Mouse (Mus musculus) neural tube, embryonic 13.5 days (tissue): Measurements from ENCODE around the gene Lrrc57. TPM values are rescaled to one million over a fixed set of nuclear protein-coding genes. Genes with fewer than 3 reads are reported as not detected.
"Not testable (repeated sequence)": the region's sequence is repeated elsewhere in the genome, so short reads cannot be mapped to it uniquely, and the experiment has no call there.

Experiments used
- ATAC-seq: fragments of 200-750 bp; cut with Nextera tagmentation; 2 replicates; pipeline ENCODE4 v1.8.0; 2017; ENCODE audit warnings: low read depth, mild to moderate bottlenecking, moderate TSS enrichment, moderate library complexity
- H3K27ac ChIP-seq: fragments of 300-500 bp; sonication (generic); replicated peaks from 2 replicates; pipeline ENCODE4 v1.5.1; 2015; ENCODE audit warnings: moderate library complexity, mild to moderate bottlenecking, inconsistent platforms
- H3K27me3 ChIP-seq: fragments of 300-500 bp; sonication (generic); 2 replicates; pipeline ENCODE4 v1.6.1; 2015; ENCODE audit warnings: mild to moderate bottlenecking, inconsistent platforms
- H3K36me3 ChIP-seq: fragments of 300-500 bp; sonication (generic); 2 replicates; pipeline ENCODE4 v1.6.1; 2015; ENCODE audit warnings: mild to moderate bottlenecking, inconsistent platforms
- H3K4me1 ChIP-seq: fragments of 300-500 bp; sonication (generic); replicated peaks from 2 replicates; pipeline ENCODE4 v1.6.1; 2015; ENCODE audit warnings: inconsistent platforms
- H3K4me2 ChIP-seq: fragments of 300-500 bp; sonication (generic); 2 replicates; pipeline ENCODE4 v1.6.1; 2015; ENCODE audit warnings: inconsistent platforms, mild to moderate bottlenecking, moderate library complexity
- H3K4me3 ChIP-seq: fragments of 300-500 bp; sonication (generic); 2 replicates; pipeline ENCODE4 v1.5.1; 2015; ENCODE audit warnings: mild to moderate bottlenecking, inconsistent platforms
- H3K9ac ChIP-seq: fragments of 300-500 bp; sonication (generic); 2 replicates; pipeline ENCODE4 v1.6.1; 2015; ENCODE audit warnings: moderate library complexity, mild to moderate bottlenecking, inconsistent platforms
- H3K9me3 ChIP-seq: fragments of 300-500 bp; sonication (generic); 2 replicates; pipeline ENCODE4 v1.6.1; 2016; ENCODE audit warnings: inconsistent platforms
- WGBS: fragments of 180-500 bp; shearing (Covaris S2); methylation state at CpG from one replicate; pipeline ENCODE4 v1.1.7; 2015; 5-methylcytosine and 5-hydroxymethylcytosine counted together
- polyA plus RNA-seq: library from polyadenylated mRNA; unstranded; fragments of >200 nt; fragmentation: Nextera tagmentation; extraction: Ambion mirVana; gene quantifications from 2 replicates; pipeline ENCODE4 v1.2.1, GENCODE M21; 2015

The Lrrc57 gene
- polyA plus RNA-seq, 1 experiment from 2014 or later: 35.5 TPM

DNA sequence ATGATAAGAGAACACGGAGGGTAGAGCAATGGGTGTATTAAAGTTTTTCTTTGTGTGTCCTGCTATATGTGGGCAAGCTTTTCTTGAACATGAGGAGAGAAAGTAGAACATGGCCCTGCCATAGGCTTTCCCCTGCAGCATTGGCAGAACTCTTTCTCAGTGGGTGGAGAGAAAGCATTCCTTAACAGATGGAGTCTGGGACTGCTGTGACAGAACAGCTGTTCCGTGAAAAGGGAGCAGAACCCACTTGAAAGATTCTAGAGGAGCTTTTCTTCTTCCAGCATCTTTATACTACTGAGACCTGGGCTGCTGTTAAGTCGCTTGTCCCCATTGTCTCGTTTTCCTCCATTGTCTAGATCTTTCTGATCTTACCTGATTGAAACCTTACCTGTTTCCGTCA is 19.6 kb downstream of the Lrrc57 start:
- no peak overlapping the region for H3K4me3 ChIP-seq
- H3K4me1 ChIP-seq: no peaks in the 10 kb centered on the region
- ATAC-seq: no peak
- no peaks in the 10 kb centered on the region for H3K9me3 ChIP-seq
- peaks cover 54% of the 10 kb centered on the region for H3K36me3 ChIP-seq
- no peaks in the 10 kb centered on the region for H3K27me3 ChIP-seq
- WGBS: 83% methylated on average over 5 of the region's 5 CpGs
- no peak overlapping the region for H3K4me2 ChIP-seq
- no peak overlapping the region for H3K9ac ChIP-seq
- H3K27ac ChIP-seq: no peak overlapping the region

DNA sequence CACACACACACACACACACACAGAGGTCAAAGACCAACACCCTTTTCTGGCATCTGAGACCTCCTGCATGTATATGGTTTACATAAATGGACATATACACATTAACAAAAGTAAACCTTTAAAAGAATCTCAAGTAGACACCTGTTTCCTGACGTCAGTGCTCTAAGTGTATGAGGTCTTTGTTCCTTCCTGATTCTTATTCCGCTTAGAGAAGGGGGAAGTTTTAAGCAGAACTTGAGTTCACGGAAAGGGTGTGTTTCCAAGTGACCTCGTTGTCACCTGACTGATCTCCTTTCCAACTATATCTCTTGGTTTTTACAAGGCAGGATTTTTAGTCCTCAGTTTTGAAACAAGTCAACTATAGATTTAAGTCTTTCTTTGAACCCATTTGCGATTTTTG is 31.0 kb downstream of the Lrrc57 start:
- H3K27me3 ChIP-seq: no peaks in the 10 kb centered on the region
- no peaks in the 10 kb centered on the region for H3K4me1 ChIP-seq
- H3K4me3 ChIP-seq: no peak overlapping the region
- no peaks in the 10 kb centered on the region for H3K9me3 ChIP-seq
- 87% methylated on average over 5 of the region's 5 CpGs for WGBS
- no peaks in the 10 kb centered on the region for H3K36me3 ChIP-seq
- no peak for ATAC-seq
- H3K4me2 ChIP-seq: no peak overlapping the region
- no peak overlapping the region for H3K9ac ChIP-seq
- no peak overlapping the region for H3K27ac ChIP-seq

DNA sequence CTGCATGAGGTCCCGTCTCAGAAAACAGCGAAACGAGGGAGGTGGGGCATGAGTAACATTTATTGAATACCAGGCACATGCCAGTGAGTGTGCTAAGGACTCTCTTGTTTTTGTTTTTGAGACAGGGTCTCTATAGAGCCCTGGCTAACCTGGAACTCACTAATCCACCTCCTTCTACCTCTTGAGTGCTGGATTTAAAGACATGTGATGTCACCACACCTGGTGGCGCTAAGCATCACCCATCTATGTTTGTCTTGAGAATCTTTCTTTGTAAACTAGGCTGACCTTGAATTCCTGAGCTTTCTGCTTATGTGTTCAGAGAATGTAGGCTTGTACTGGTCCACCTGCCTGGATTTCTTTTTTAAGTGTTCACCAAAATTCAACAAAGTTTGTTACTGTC is 31.5 kb downstream of the Lrrc57 start:
- H3K9me3 ChIP-seq: no peaks in the 10 kb centered on the region
- no peak overlapping the region for H3K4me3 ChIP-seq
- H3K9ac ChIP-seq: no peak overlapping the region
- H3K27me3 ChIP-seq: no peaks in the 10 kb centered on the region
- ATAC-seq: no peak
- H3K27ac ChIP-seq: no peak overlapping the region
- H3K4me1 ChIP-seq: no peaks in the 10 kb centered on the region
- WGBS: 86% methylated on average over 4 of the region's 4 CpGs
- H3K36me3 ChIP-seq: no peaks in the 10 kb centered on the region
- H3K4me2 ChIP-seq: no peak overlapping the region

DNA sequence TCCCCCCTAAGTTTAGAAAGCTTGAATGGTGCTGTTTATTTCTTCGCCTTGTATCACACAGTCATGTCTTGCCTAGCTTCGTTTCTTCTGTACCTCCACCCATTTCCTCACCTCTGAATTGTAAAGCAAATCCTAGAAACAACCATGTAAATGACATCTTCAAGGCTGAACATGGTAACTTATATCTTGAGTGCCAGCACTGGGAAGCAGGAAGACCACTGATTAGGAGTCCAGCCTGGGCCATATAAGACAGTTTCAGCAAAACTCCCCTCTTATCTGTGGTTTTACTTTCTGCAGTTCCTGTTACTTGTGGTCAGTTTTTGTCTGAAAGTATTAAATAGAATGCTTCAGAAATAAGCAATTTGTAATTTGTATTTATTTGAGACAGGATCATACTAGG is 33.3 kb downstream of the Lrrc57 start:
- Histone ChIP-seq H3K4me1 (no peaks in the 10 kb centered on the region), H3K36me3 (peaks cover 9% of the 10 kb centered on the region), H3K9ac (no peak overlapping the region), H3K27me3 (no peaks in the 10 kb centered on the region), H3K4me2 (no peak overlapping the region), H3K27ac (no peak overlapping the region), H3K9me3 (no peaks in the 10 kb centered on the region), H3K4me3 (no peak overlapping the region)
- 87% methylated on average over 2 of the region's 2 CpGs for WGBS
- no peak for ATAC-seq

DNA sequence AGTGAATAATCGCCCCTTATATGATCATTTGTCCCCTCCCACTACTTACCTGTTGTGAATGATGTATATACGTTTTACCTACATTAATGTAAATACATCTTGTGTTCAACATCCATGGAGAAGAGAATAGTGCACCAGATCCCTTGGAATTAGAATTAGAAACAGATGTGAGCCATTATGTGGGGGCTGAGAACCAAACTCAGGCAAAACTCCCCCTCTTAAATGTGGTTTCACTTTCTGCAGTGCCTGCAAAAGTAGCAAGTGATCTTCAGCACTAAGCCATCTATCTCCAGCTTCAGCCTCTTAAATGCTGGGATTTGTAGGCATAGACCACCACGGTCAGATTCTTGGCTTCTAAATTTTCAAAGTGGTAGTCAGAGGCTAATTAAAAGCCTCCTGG is 34.2 kb downstream of the Lrrc57 start:
- Histone ChIP-seq H3K9me3 (no peaks in the 10 kb centered on the region), H3K4me2 (no peak overlapping the region), H3K27me3 (no peaks in the 10 kb centered on the region), H3K4me3 (no peak overlapping the region), H3K4me1 (no peaks in the 10 kb centered on the region), H3K9ac (no peak overlapping the region), H3K36me3 (peaks cover 9% of the 10 kb centered on the region), H3K27ac (no peak overlapping the region)
- ATAC-seq: no peak
- WGBS: 89% methylated on average over 3 of the region's 3 CpGs

DNA sequence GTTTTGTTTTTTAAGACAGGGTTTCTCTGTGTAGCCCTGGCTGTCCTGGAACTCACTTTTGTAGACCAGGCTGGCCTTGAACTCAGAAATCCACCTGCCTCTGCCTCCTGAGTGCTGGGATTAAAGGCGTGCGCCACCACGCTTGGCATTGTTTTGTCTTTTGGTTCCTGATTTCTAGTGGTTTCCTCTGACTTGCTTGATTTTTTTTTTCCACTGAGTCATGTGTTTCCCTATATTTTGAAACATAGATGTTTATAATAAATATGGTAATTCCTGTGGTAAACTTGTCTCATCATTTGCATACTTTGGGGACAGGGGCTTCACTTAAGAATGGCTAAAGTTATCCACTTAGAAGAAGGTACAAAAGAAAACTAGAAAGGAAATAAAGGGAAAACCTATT is 37.2 kb downstream of the Lrrc57 start:
- H3K27me3 ChIP-seq, H3K27ac ChIP-seq, H3K9ac ChIP-seq, H3K4me3 ChIP-seq, H3K36me3 ChIP-seq, ATAC-seq, H3K4me2 ChIP-seq, H3K9me3 ChIP-seq: not testable (repeated sequence)
- WGBS: 93% methylated on average over 3 of the region's 3 CpGs
- H3K4me1 ChIP-seq: peaks cover 16% of the 10 kb centered on the region

DNA sequence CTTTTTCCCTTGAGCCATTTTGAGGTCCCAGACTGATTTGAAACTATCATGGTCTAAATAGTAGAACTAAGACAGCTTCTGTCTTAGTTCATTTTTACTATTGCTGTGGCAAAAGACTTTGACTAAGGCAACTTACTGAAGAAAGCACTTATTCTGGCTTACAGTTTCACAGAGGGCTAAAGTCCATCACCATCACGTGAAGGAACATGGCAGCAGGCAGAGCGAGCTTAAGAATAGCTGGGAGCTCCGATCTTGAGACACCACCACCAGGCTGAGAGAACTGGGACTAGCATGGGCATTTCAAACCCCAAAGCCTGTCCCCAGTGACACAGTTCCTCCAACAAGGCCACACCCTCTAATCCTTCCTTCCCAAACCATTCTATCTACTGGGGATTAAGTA is 38.2 kb downstream of the Lrrc57 start:
- 95% methylated on average over 3 of the region's 3 CpGs for WGBS
- Histone ChIP-seq H3K27me3 (no peaks in the 10 kb centered on the region), H3K36me3 (peaks cover 9% of the 10 kb centered on the region), H3K4me3 (no peak overlapping the region), H3K9ac (no peak overlapping the region), H3K9me3 (no peaks in the 10 kb centered on the region), H3K4me2 (no peak overlapping the region), H3K27ac (no peak overlapping the region), H3K4me1 (peaks cover 22% of the 10 kb centered on the region)
- ATAC-seq: no peak

DNA sequence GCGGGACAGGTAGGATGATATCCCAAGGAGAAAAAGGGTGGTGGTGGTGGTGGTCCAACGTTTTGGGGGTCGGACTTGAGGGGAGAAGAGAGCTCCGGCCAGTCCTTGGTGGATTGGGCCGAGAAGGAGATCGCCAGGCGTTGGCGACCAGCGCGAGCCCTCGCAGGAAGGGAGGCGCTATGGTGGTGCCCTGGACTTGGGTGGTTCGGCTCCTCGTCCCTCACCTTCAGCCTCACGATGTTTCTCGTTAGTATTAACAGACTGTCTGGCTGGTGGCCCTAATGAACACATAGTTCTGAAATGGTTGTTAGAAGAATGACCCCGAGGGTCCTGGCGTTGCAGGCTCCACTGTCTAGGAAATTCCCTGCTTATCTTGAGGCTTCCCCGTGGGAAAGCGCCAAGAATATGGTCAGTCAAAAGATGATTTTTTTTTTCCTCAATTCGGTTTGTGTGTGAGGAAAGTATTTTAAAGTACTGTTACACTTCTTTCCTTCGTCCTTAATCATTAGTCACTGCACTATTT is 41.5 kb downstream of the Lrrc57 start:
- H3K9me3 ChIP-seq: no peaks in the 10 kb centered on the region
- H3K27me3 ChIP-seq: no peaks in the 10 kb centered on the region
- peaks cover 26% of the 10 kb centered on the region for H3K4me1 ChIP-seq
- peaks cover 9% of the 10 kb centered on the region for H3K36me3 ChIP-seq
- peak overlapping the region; percentile 82 for H3K4me2 ChIP-seq
- H3K27ac ChIP-seq: peak overlapping the region; percentile 63
- H3K4me3 ChIP-seq: peak overlapping the region; percentile 79
- ATAC-seq: peak; percentile 62
- peak overlapping the region; percentile 85 for H3K9ac ChIP-seq
- WGBS: under 1% methylated on average over 22 of the region's 22 CpGs

DNA sequence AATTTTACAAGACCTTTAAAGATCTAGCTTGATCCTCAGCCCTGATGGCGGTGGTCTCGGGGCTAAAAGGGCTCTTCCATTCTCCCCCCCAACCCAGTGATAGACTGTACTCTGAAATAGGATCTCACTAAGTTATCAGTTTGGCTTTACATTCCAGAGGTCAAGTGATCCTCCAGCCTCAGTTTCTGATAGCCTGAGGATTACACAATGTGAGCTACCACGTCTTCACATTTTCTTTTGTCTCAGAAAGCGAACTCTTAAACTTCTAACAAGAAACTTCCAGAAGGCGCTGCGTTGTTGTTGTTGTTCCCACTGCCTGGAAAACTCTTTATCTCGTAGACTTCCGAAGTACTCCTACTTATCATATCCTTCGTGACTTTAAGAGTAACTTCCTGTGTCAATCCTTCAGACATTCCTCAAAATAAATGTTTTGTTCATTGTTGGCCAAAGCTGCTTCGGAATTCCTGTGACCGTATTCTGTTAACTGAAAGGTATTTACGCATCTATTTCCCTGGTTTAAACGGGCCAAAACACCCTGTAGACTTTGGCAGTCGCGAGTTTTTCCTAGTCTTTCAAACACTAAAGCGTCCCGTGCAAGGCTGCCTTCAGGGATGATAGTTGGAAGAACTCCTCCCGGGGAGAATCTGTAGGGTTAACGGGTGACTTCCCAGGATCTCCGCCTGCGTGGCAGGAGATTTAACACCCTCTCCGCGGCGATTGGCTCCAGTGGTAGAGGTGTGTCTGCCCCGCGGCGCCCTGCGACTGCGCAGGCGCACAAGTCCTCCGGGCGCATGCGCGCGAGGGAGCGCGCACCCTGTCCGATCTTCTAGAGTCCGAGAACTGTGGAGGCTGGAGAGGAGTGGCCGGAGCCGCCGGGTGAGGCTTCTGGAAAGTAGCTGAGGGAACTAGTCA is 42.2 kb downstream of the Lrrc57 start, which contains the start of gene Snap23:
Snap23 (plus strand) TSS at position 786 of the 912 bp plus-strand sequence.
- peaks cover 33% of the 10 kb centered on the region for H3K4me1 ChIP-seq
- peak within 1 kb of the TSS; percentile 85 for H3K9ac ChIP-seq
- peaks cover 9% of the 10 kb centered on the region for H3K36me3 ChIP-seq
- ATAC-seq: peak; percentile 90
- peak within 1 kb of the TSS; percentile 82 for H3K4me2 ChIP-seq
- H3K9me3 ChIP-seq: no peaks in the 10 kb centered on the region
- H3K27me3 ChIP-seq: no peaks in the 10 kb centered on the region
- peak within 1 kb of the TSS; percentile 79 for H3K4me3 ChIP-seq
- H3K27ac ChIP-seq: peak within 1 kb of the TSS; percentile 79
- 2% methylated on average over 42 of the region's 42 CpGs for WGBS

DNA sequence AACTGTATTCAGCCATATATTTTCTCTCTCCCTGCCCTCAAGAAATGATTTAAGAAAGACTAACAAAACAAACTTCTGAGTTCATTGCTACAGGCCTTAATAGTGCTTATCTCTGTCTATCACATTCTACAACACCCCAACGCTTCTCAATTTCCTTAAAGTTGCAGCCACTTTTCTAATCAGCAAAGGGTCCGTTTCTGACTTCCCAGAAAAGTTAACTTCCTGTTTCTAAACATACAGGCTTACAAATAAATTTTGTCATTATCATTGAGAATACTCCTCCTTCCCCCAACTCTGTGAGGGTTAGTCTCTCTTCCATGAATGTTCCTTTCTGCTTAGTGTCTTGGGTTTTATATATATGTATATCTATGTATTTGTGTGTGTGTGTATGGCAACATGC is 44.0 kb downstream of the Lrrc57 start:
- 94% methylated on average over 2 of the region's 2 CpGs for WGBS
- Histone ChIP-seq H3K4me1 (peaks cover 39% of the 10 kb centered on the region), H3K9me3 (no peaks in the 10 kb centered on the region), H3K36me3 (no peaks in the 10 kb centered on the region; the same call in 1 of the 2 replicates), H3K27ac (no peak overlapping the region), H3K4me3 (no peak overlapping the region), H3K27me3 (no peaks in the 10 kb centered on the region), H3K4me2 (no peak overlapping the region), H3K9ac (no peak overlapping the region)
- no peak for ATAC-seq

DNA sequence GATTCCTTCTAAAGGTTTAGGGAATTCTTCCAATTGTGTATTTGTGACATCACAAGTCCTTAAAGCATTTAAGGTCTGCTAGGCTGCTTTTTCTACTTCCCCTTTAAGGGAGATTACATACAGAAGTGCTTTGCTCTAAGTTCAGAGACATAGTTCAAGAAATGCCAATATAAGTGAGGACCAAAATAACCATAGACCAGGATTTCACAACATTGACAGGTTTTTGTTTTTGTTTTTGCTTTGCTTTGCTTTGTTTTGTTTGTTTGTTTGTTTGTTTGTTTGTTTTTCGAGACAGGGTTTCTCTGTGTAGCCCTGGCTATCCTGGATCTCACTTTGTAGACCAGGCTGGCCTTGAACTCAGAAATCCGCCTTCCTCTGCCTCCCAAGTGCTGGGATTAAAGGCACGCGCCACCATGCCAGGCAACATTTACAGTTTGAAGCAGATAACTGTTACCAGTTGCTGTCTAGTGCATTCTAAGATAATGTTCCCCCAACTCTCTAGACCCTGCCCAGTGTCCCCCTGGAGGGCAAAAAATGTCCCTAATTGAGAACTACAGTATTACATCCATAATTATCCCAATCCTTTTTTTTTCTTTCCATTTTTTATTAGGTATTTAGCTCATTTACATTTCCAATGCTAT is 44.7 kb downstream of the Lrrc57 start:
- peaks cover 39% of the 10 kb centered on the region for H3K4me1 ChIP-seq
- over 99% methylated on average over 4 of the region's 4 CpGs for WGBS
- not testable (repeated sequence) for H3K36me3 ChIP-seq, H3K27me3 ChIP-seq, H3K9me3 ChIP-seq, ATAC-seq, H3K27ac ChIP-seq, H3K4me2 ChIP-seq, H3K9ac ChIP-seq, H3K4me3 ChIP-seq

DNA sequence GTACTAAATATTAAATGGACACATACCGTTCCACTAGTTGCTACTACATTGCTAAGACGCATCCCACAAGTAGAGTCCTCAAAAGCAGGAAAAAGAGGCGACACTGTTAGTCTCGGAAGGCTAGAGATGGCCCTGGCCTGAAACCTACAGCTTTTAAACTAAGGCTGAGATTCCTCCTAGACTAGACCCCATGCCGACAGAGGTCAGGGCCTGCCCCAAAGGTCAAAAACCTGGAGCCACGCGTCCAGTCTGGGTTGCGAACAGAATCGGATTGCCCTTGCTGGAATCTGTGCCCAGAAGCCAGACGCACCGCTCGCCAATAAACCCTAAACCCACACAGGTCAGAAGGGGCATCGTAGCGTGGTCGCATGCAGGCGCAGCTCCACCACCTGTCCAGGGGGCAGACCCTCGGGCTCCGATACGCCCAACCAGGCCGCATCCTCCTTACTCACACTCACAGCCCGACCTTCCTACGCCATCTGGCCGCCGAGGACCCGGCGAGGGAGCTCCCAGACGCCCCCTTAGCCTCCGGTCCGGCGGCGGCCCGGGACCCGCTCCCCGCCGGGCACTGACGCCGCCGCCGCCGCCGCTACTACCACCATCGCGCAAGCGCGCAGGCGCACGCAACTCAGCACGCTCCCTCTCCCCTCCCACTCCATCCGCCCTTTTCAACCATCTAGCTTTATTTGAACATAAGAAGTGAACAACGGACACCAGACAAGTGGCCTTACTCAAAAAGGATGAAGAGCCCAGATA is 45.9 kb downstream of the Lrrc57 start, which contains the start of gene Zfp106:
Zfp106 (minus strand) TSS at position 609 of the 756 bp plus-strand sequence.
- peak; percentile 87 for ATAC-seq
- H3K9ac ChIP-seq: peak within 1 kb of the TSS; percentile 96
- no peaks in the 10 kb centered on the region for H3K27me3 ChIP-seq
- no peaks in the 10 kb centered on the region for H3K9me3 ChIP-seq
- peak within 1 kb of the TSS; percentile 82 for H3K27ac ChIP-seq
- H3K4me3 ChIP-seq: peak within 1 kb of the TSS; percentile 94
- no peaks in the 10 kb centered on the region for H3K36me3 ChIP-seq
- peaks cover 30% of the 10 kb centered on the region for H3K4me1 ChIP-seq
- H3K4me2 ChIP-seq: peak within 1 kb of the TSS; percentile 89
- WGBS: under 1% methylated on average over 50 of the region's 50 CpGs
